In genomic region chr12:81796541-81796940, GRCm38 (mm10) we compare ENCODE assay signal across 8 mouse cellular contexts. TPM values are rescaled to one million over a fixed set of nuclear protein-coding genes. Genes with fewer than 3 reads are reported as not detected.
DNase-seq lines count a peak whose midpoint lies in the region; ATAC-seq and TF ChIP-seq lines count a peak whose summit lies in the region.

No protein-coding gene starts in this region.

- no peaks in the 10 kb centered on the region for H3K9me3 ChIP-seq in lung, postnatal 0 days (ENCODE audit: low read length)

- H3K36me3 ChIP-seq in lung, postnatal 0 days (ENCODE audit: insufficient read depth, low read length) = no peaks in the 10 kb centered on the region

- ATAC-seq in lung, postnatal 0 days = peak; percentile 58

- no peak overlapping the region for H3K27ac ChIP-seq in lung, postnatal 0 days (ENCODE audit: low read length)

- H3K4me3 ChIP-seq in lung, postnatal 0 days (ENCODE audit: low read depth, low read length) = no peak overlapping the region

- H3K4me1 ChIP-seq in lung, postnatal 0 days (ENCODE audit: insufficient read depth, low read depth, low read length) = no peaks in the 10 kb centered on the region

- H3K9ac ChIP-seq in lung, postnatal 0 days (replicated peaks; ENCODE audit: low read depth) = no peak overlapping the region

- WGBS in lung, postnatal 0 days = 4% methylated on average over 7 of the region's 7 CpGs

- TF ChIP-seq EP300 in lung, postnatal 0 days (IDR thresholded peaks at IDR 0.05) = no peak

- peak; percentile 98 for TF ChIP-seq CTCF in lung, postnatal 0 days (IDR thresholded peaks at IDR 0.05)

- no peak overlapping the region for H3K4me2 ChIP-seq in lung, postnatal 0 days (replicated peaks; ENCODE audit: low read depth, low read length)

- no peaks in the 10 kb centered on the region for H3K27me3 ChIP-seq in lung, postnatal 0 days (replicated peaks; ENCODE audit: insufficient read depth, low read length)

- DNase-seq in B cell, adult 2 months = peak; percentile 92 to 93
- DNase-seq in NIH3T3 (ENCODE audit: low read depth) = peak; percentile 92
- DNase-seq in cerebellum, postnatal 14 days = peak; percentile 94 to 97
- peak; percentile 37 to 48 for DNase-seq in gastrocnemius, adult 8-10 months (ENCODE audit: low spot score in 2 of 2)
- peak; percentile 89 to 90 for DNase-seq in kidney, postnatal 4 days
- peak; percentile 73 for DNase-seq in lung, postnatal 0 days (ENCODE audit: low spot score)
- DNase-seq in right cerebral cortex, adult 2 months (ENCODE audit: low spot score in 2 of 2) = peak; percentile 84 to 92
- DNase-seq in urinary bladder, postnatal 14 days (ENCODE audit: low spot score) = peak; percentile 88

RNA-seq across cellular contexts. Expression of gene Map3k9, which starts 15.6 kb away (rescaled TPM):
- total RNA-seq in gastrocnemius, adult 8-10 months (2022) = under 1 TPM; 0.07 to 0.22 (median 0.12) TPM
- 3.3 and 3.6 TPM in 2 replicates for polyA plus RNA-seq in lung, postnatal 0 days (2015; fragmentation: Nextera tagmentation; extraction: Ambion mirVana)

Comparison
In these comparisons a context has a peak if more than half of its experiments do, and no peak if none do; other contexts are left out.
1. DNase-seq: peak in every context shown above with its lines; median percentile 96 in cerebellum, postnatal 14 days; 92 in B cell, adult 2 months; 92 in NIH3T3; 90 in kidney, postnatal 4 days; 88 in right cerebral cortex, adult 2 months; 88 in urinary bladder, postnatal 14 days; 73 in lung, postnatal 0 days; 42 in gastrocnemius, adult 8-10 months.